Mouse (Mus musculus) midbrain, embryonic 15.5 days (tissue): Measurements from ENCODE around the gene Atxn7l1. TPM values are rescaled to one million over a fixed set of nuclear protein-coding genes. Genes with fewer than 3 reads are reported as not detected.
A peak's percentile ranks its signal among the peaks of the same experiment; 100 is the strongest.

ENCODE experiments used
- ATAC-seq: fragments of 200-750 bp; cut with Nextera tagmentation; replicated peaks from 2 replicates; pipeline ENCODE4 v1.8.0; 2017; ENCODE audit warnings: moderate TSS enrichment
- H3K27ac ChIP-seq: fragments of 300-500 bp; sonication (generic); 2 replicates; pipeline ENCODE4 v1.5.1; 2015; ENCODE audit warnings: mild to moderate bottlenecking, inconsistent platforms
- H3K27me3 ChIP-seq: fragments of 300-500 bp; sonication (generic); replicated peaks from 2 replicates; pipeline ENCODE4 v1.6.1; 2015; ENCODE audit warnings: inconsistent platforms
- H3K36me3 ChIP-seq: fragments of 300-500 bp; sonication (generic); replicated peaks from 2 replicates; pipeline ENCODE4 v1.6.1; 2015; ENCODE audit warnings: inconsistent platforms
- H3K4me1 ChIP-seq: fragments of 300-500 bp; sonication (generic); 2 replicates; pipeline ENCODE4 v1.6.1; 2015; ENCODE audit warnings: inconsistent platforms
- H3K4me2 ChIP-seq: fragments of 300-500 bp; sonication (generic); 2 replicates; pipeline ENCODE4 v1.6.1; 2015; ENCODE audit warnings: inconsistent platforms, mild to moderate bottlenecking, moderate library complexity
- H3K4me3 ChIP-seq: fragments of 300-500 bp; sonication (generic); 2 replicates; pipeline ENCODE4 v1.5.1; 2015; ENCODE audit warnings: mild to moderate bottlenecking, inconsistent platforms
- H3K9ac ChIP-seq: fragments of 300-500 bp; sonication (generic); 2 replicates; pipeline ENCODE4 v1.6.1; 2015; ENCODE audit warnings: mild to moderate bottlenecking, inconsistent platforms
- H3K9me3 ChIP-seq: fragments of 300-500 bp; sonication (generic); 2 replicates; pipeline ENCODE4 v1.6.1; 2016; ENCODE audit warnings: inconsistent platforms
- WGBS: fragments of 180-500 bp; shearing (Covaris S2); methylation state at CpG from one replicate; pipeline ENCODE4 v1.1.7; 2015; ENCODE audit warnings: mixed read lengths; 5-methylcytosine and 5-hydroxymethylcytosine counted together
- polyA plus RNA-seq: library from polyadenylated mRNA; unstranded; fragments of >200 nt; fragmentation: Nextera tagmentation; extraction: Ambion mirVana; gene quantifications from 2 replicates; pipeline ENCODE4 v1.2.1, GENCODE M21; 2015

Gene Atxn7l1
- polyA plus RNA-seq, 1 experiment from 2014 or later = 24.4 TPM

GRCm38 (mm10) chr12:33287686-33288085 is 140.2 kb downstream of the Atxn7l1 start:
- no peak overlapping the region for H3K4me2 ChIP-seq
- H3K9ac ChIP-seq = no peak overlapping the region
- no peaks in the 10 kb centered on the region for H3K36me3 ChIP-seq
- no peak for ATAC-seq
- peaks cover 27% of the 10 kb centered on the region for H3K4me1 ChIP-seq
- 57% methylated on average over 3 of the region's 3 CpGs for WGBS
- no peak overlapping the region for H3K4me3 ChIP-seq
- H3K9me3 ChIP-seq = no peaks in the 10 kb centered on the region
- H3K27me3 ChIP-seq = no peaks in the 10 kb centered on the region
- no peak overlapping the region for H3K27ac ChIP-seq

GRCm38 (mm10) chr12:33288746-33289145 is 141.3 kb downstream of the Atxn7l1 start:
- no peaks in the 10 kb centered on the region for H3K9me3 ChIP-seq
- H3K4me1 ChIP-seq = peaks cover 27% of the 10 kb centered on the region
- H3K27me3 ChIP-seq = no peaks in the 10 kb centered on the region
- no peak overlapping the region for H3K27ac ChIP-seq
- H3K4me3 ChIP-seq = no peak overlapping the region
- H3K9ac ChIP-seq = no peak overlapping the region
- H3K4me2 ChIP-seq = no peak overlapping the region
- WGBS = 79% methylated on average over 2 of the region's 2 CpGs
- no peak for ATAC-seq
- no peaks in the 10 kb centered on the region for H3K36me3 ChIP-seq

GRCm38 (mm10) chr12:33302070-33302469 is 154.6 kb downstream of the Atxn7l1 start:
- Histone ChIP-seq H3K9ac (no peak overlapping the region), H3K27me3 (no peaks in the 10 kb centered on the region), H3K9me3 (no peaks in the 10 kb centered on the region), H3K27ac (no peak overlapping the region), H3K36me3 (no peaks in the 10 kb centered on the region), H3K4me1 (peaks cover 25% of the 10 kb centered on the region), H3K4me3 (peak overlapping the region; percentile 38), H3K4me2 (peak overlapping the region; percentile 78)
- ATAC-seq = peak; percentile 80
- under 1% methylated on average over 14 of the region's 14 CpGs for WGBS

GRCm38 (mm10) chr12:33302523-33303383 is 155.3 kb downstream of the Atxn7l1 start:
- Histone ChIP-seq H3K27ac (peak overlapping the region; percentile 23; the same call in 1 of the 2 replicates), H3K4me2 (peak overlapping the region; percentile 78), H3K4me3 (peak overlapping the region; percentile 38), H3K4me1 (peaks cover 25% of the 10 kb centered on the region), H3K27me3 (no peaks in the 10 kb centered on the region), H3K9me3 (no peaks in the 10 kb centered on the region), H3K9ac (peak overlapping the region; percentile 32), H3K36me3 (no peaks in the 10 kb centered on the region)
- WGBS = under 1% methylated on average over 29 of the region's 29 CpGs
- peak; percentile 67 for ATAC-seq

DNA sequence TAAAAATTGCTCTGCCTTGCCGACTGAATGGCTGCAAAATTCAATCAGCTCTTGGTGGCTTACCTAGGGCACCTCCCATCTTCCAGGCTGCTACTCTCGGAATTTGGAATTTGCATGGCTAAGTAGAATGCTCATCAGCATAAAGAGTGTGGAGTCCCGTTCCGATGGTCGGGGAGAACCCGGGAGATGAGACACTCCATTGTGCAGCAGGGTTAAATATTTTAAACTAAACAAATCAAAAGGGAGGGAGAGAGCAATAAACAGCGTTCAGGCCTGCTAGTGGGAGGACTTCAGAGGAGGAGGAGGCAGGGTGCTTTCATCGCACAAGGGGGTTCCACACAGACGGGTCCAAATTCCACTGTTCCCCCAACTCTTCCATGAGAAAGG is 155.9 kb downstream of the Atxn7l1 start:
- peaks cover 25% of the 10 kb centered on the region for H3K4me1 ChIP-seq
- WGBS = 3% methylated on average over 9 of the region's 9 CpGs
- H3K4me2 ChIP-seq = peak overlapping the region; percentile 78
- H3K36me3 ChIP-seq = no peaks in the 10 kb centered on the region
- H3K9me3 ChIP-seq = no peaks in the 10 kb centered on the region
- peak overlapping the region; percentile 38 for H3K4me3 ChIP-seq
- ATAC-seq = peak; percentile 65
- no peaks in the 10 kb centered on the region for H3K27me3 ChIP-seq
- 0 out of 2 replicates have a peak overlapping the region, but pooled peaks have one; percentile 23 for H3K27ac ChIP-seq
- peak overlapping the region; percentile 32; the same call in 1 of the 2 replicates for H3K9ac ChIP-seq

DNA sequence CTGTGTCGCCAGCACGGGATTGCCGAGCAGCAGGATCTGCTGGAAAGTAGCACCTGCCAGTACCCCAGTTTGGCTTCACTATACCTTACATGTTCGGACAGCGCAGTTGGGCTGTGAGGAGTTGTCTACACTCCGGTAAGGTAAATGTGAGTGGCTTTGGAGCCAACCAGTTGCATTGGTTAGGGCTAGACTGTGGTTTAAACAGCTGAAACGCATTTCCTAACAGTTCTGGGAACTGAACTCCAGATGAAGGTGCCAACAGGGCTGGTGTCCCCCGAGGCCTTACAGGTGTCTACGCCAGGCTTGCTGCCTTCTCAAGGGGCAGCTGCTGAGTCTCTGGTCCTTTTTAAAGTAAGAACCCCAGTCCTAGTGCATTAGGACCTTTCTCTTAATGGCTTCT is 157.6 kb downstream of the Atxn7l1 start:
- no peak overlapping the region for H3K9ac ChIP-seq
- peaks cover 25% of the 10 kb centered on the region for H3K4me1 ChIP-seq
- H3K4me3 ChIP-seq = no peak overlapping the region
- no peak for ATAC-seq
- no peaks in the 10 kb centered on the region for H3K9me3 ChIP-seq
- no peaks in the 10 kb centered on the region for H3K27me3 ChIP-seq
- WGBS = 91% methylated on average over 9 of the region's 9 CpGs
- H3K4me2 ChIP-seq = no peak overlapping the region
- no peak overlapping the region for H3K27ac ChIP-seq
- no peaks in the 10 kb centered on the region for H3K36me3 ChIP-seq

- Histone ChIP-seq H3K27me3 (no peaks in the 10 kb centered on the region), H3K4me3 (no peak overlapping the region), H3K4me1 (peaks cover 23% of the 10 kb centered on the region), H3K27ac (no peak overlapping the region), H3K9ac (no peak overlapping the region), H3K36me3 (no peaks in the 10 kb centered on the region), H3K4me2 (no peak overlapping the region), H3K9me3 (no peaks in the 10 kb centered on the region)
- ATAC-seq = no peak
- WGBS = 80% methylated on average over 4 of the region's 5 CpGs
Measured at GRCm38 (mm10) chr12:33306476-33306875, 159.0 kb downstream of the Atxn7l1 start.

DNA sequence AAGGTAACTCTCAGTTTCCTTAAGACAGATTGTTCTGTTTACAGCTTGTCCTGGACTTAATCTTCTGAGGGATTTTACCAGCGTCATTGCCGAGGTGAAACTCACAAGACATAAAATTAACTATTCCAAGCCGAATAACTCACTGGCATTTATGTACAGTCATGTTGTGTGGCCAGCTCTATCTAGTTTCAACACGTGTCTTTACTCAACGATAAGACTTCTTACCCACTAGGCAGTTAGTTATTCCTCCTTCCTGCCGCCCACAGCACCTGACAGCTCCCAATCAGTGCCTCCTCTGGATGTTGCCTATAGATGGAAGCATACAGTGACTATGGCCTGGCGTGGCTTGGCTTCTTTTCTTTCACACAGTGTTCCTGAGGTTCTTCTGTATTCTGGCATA is 161.2 kb downstream of the Atxn7l1 start:
- H3K9ac ChIP-seq = no peak overlapping the region
- no peak overlapping the region for H3K27ac ChIP-seq
- ATAC-seq = no peak
- peaks cover 4% of the 10 kb centered on the region; the same call in 1 of the 2 replicates for H3K4me1 ChIP-seq
- 94% methylated on average over 7 of the region's 7 CpGs for WGBS
- H3K36me3 ChIP-seq = no peaks in the 10 kb centered on the region
- H3K4me2 ChIP-seq = no peak overlapping the region
- no peaks in the 10 kb centered on the region for H3K27me3 ChIP-seq
- no peak overlapping the region for H3K4me3 ChIP-seq
- no peaks in the 10 kb centered on the region for H3K9me3 ChIP-seq

DNA sequence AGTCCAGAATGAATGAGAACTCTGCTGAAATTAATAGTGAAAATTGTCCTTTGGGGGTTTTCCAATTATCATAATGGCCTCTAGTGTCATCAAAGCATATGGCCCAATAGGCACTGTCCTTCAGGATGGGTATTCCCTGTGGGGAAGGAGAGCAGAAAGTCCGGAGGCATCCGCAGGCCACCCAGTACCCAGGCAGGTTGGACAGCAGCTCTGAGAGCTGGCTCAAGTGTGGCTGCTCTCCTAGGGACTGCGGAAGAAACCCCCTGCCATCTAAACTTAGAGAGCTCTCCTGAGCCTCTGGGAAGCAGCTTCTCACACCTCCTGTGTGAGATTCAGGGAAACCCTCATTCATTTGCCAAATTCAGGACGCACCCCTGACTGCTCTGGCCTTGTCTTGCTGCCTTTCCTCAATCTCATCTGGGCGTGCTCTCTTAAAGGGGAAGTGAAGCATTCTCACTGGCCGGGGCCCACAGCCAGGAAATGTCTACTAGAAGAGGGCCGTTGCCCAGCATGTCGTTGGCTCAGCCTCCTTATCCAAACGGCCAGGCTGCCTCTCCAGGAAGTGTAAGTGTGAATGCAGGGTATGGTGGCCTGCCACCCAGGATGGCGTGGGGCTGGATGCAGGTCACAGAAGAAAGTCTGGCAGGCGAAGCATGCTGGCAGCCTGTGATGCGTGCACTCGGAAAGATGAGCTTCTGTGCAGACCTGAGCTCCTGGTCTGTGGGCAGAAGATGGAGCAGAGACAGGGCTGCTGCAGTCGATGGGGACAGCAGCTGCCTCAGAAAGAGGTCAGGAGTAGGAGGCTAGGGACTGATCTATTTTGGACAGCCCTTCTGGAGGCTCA is 166.6 kb downstream of the Atxn7l1 start:
- 35% methylated on average over 14 of the region's 14 CpGs for WGBS
- Histone ChIP-seq H3K9ac (no peak overlapping the region), H3K9me3 (no peaks in the 10 kb centered on the region), H3K4me3 (no peak overlapping the region), H3K27me3 (no peaks in the 10 kb centered on the region), H3K4me2 (peak overlapping the region; percentile 20; the same call in 1 of the 2 replicates), H3K4me1 (peaks cover 8% of the 10 kb centered on the region), H3K36me3 (no peaks in the 10 kb centered on the region), H3K27ac (peak overlapping the region; percentile 31; the same call in 1 of the 2 replicates)
- ATAC-seq = peak; percentile 51

DNA sequence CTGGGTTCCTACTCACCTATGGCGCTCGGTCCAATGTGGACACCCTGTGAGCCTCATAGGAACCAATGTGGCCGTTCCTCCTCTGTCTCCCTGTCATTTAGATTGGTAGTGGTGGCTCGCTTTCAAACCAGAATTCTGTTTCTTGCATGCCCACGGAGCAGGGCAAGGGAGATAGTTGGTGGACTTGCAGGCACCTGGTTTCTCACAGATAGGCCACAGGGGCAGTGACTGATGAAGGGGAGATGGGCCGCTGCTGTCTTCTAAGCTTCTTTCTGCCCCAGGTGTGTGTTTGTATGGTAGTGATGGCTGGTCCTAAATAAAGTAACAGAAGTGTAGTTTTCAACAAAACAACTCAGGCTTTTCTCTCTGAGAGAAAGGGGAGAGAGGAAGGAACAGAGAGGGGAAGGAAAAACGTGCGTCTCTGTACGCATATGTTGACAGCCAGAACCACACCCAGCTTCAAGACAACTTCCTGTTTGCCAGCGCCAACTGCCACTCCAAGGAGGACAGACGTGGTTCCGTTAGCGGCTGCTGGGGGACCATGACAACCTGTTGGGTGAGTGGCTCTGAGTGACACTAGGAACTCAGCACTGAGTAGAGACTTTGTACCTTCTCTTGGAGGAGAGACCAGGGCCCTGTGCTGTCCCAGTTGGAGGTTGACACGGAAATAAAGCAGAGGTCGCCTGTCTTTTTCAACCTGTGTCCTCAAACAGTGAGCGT is 167.6 kb downstream of the Atxn7l1 start:
- 86% methylated on average over 16 of the region's 16 CpGs for WGBS
- H3K27me3 ChIP-seq = no peaks in the 10 kb centered on the region

DNA sequence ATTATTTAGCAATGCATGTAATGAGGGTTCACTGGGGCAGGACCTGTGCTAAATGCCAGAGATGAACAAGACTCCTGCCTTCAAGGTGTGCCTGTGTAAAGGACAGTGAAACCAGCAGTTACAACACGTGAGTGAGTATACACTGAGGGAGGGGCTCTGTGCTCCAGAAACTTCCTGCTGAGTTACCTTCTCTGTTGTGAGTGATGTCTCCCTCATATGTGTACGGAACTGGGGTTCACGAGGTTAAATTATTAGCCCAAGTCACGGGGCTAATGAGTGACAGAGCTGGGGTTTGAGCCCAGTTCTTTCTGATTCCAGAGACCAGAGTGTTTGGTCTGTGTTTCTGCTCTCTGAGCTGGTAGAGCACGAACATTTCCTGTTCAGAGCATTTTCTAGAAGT is 168.3 kb downstream of the Atxn7l1 start:
- WGBS = 81% methylated on average over 5 of the region's 5 CpGs
- no peaks in the 10 kb centered on the region for H3K36me3 ChIP-seq
- H3K9ac ChIP-seq = no peak overlapping the region
- peaks cover 8% of the 10 kb centered on the region for H3K4me1 ChIP-seq
- no peaks in the 10 kb centered on the region for H3K9me3 ChIP-seq
- H3K27ac ChIP-seq = no peak overlapping the region
- no peaks in the 10 kb centered on the region for H3K27me3 ChIP-seq
- no peak overlapping the region for H3K4me3 ChIP-seq
- no peak overlapping the region for H3K4me2 ChIP-seq
- no peak for ATAC-seq

More for the DNA sequence above, 167.6 kb downstream of the Atxn7l1 start:
- no peaks in the 10 kb centered on the region for H3K9me3 ChIP-seq
- H3K4me1 ChIP-seq = peaks cover 8% of the 10 kb centered on the region
- H3K4me3 ChIP-seq = no peak overlapping the region
- H3K36me3 ChIP-seq = no peaks in the 10 kb centered on the region
- no peak overlapping the region for H3K9ac ChIP-seq
- no peak overlapping the region for H3K27ac ChIP-seq
- no peak overlapping the region for H3K4me2 ChIP-seq
- no peak for ATAC-seq
